Comparison of ENCODE assay signal across 32 mouse cellular contexts in the genomic region with DNA sequence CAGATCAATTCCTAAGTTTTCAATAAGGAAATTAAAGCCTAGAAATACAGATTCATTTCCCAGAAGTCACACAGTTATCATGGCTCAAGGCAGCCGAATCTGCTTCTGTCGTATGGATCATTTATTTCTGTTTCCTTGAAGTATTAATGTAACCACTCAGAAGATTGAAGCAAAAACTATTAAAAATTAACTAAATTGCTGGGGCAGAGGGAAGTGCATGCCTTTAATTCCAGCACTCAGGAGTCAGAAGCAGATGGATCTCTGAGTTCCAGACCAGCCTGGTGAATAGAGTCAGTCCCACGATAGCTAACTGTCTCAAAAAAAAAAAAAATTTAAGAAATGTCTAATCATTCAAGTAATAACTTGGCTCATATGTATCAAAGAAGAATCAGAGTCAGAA.
"Had no signal": no experiment of that assay in that cellular context is flagged by ENCODE, and none has a peak within 500 bp of the region (broad histone marks: within the 10 kb centered on the region; RNA-seq: fewer than 3 reads in every experiment).

No protein-coding gene starts in this region.

- H3K27me3 ChIP-seq: limb, embryonic 12.5 days; limb, embryonic 13.5 days; limb, embryonic 15.5 days; liver, embryonic 12.5 days; liver, embryonic 13.5 days; liver, embryonic 15.5 days; lung, embryonic 15.5 days; megakaryocyte, embryonic 14.5 days; midbrain, embryonic 12.5 days; midbrain, embryonic 13.5 days; midbrain, embryonic 15.5 days; neural tube, embryonic 12.5 days had no signal

- ATAC-seq: liver, embryonic 12.5 days; liver, postnatal 0 days; lung, postnatal 0 days; midbrain, embryonic 13.5 days; midbrain, embryonic 15.5 days; midbrain, embryonic 16.5 days had no signal

- DNase-seq: left cerebral cortex, postnatal 4 days; liver; liver, embryonic 13.5 days; liver, postnatal 0 days; lung, adult 18-20 months; lung, adult 2 months; lung, embryonic 14.5 days; lung, postnatal 10 days; lung, postnatal 14 days; lung, postnatal 36 days; lung, postnatal 4 days; midbrain, embryonic 14.5 days had no signal

- H3K27ac ChIP-seq: limb, embryonic 10.5 days; limb, embryonic 12.5 days; limb, embryonic 13.5 days; limb, embryonic 15.5 days; liver, embryonic 12.5 days; liver, embryonic 13.5 days; liver, embryonic 14.5 days; liver, embryonic 15.5 days; lung, embryonic 15.5 days; macrophage; midbrain, embryonic 10.5 days; midbrain, embryonic 12.5 days; midbrain, embryonic 13.5 days; midbrain, embryonic 15.5 days; neural tube, embryonic 12.5 days had no signal

- H3K9me3 ChIP-seq: limb, embryonic 10.5 days; limb, embryonic 12.5 days; limb, embryonic 13.5 days; limb, embryonic 15.5 days; liver, embryonic 12.5 days; liver, embryonic 15.5 days; lung, embryonic 15.5 days; megakaryocyte, embryonic 14.5 days; midbrain, embryonic 10.5 days; midbrain, embryonic 12.5 days; midbrain, embryonic 13.5 days; midbrain, embryonic 15.5 days; neural tube, embryonic 12.5 days had no signal

- H3K4me1 ChIP-seq: limb, embryonic 10.5 days had no signal

- H3K4me3 ChIP-seq: limb, embryonic 10.5 days; limb, embryonic 12.5 days; limb, embryonic 13.5 days; limb, embryonic 15.5 days; liver, embryonic 12.5 days; liver, embryonic 13.5 days; liver, embryonic 15.5 days; lung, embryonic 15.5 days; megakaryocyte, embryonic 14.5 days; midbrain, embryonic 10.5 days; midbrain, embryonic 12.5 days; midbrain, embryonic 13.5 days; midbrain, embryonic 15.5 days; myocyte; neural tube, embryonic 12.5 days had no signal

- H3K9ac ChIP-seq: limb, embryonic 12.5 days; limb, embryonic 13.5 days; limb, embryonic 15.5 days; liver, embryonic 12.5 days; liver, embryonic 13.5 days; liver, embryonic 14.5 days; liver, embryonic 15.5 days; liver, postnatal 0 days; lung, embryonic 14.5 days; lung, embryonic 15.5 days; midbrain, embryonic 12.5 days; midbrain, embryonic 13.5 days; midbrain, embryonic 15.5 days; neural tube, embryonic 12.5 days had no signal

- H3K4me2 ChIP-seq: limb, embryonic 12.5 days; limb, embryonic 13.5 days; limb, embryonic 15.5 days; liver, embryonic 11.5 days; liver, embryonic 12.5 days; liver, embryonic 13.5 days; liver, embryonic 15.5 days; lung, embryonic 14.5 days; lung, embryonic 15.5 days; midbrain, embryonic 11.5 days; midbrain, embryonic 12.5 days; midbrain, embryonic 13.5 days; midbrain, embryonic 15.5 days; neural tube, embryonic 12.5 days had no signal
